Mouse (Mus musculus) cerebellum, adult 18-20 months (tissue): ENCODE results near the gene Fam228b.
A peak's percentile ranks its signal among the peaks of the same experiment; 100 is the strongest.
"Not testable (repeated sequence)": the region's sequence is repeated elsewhere in the genome, so short reads cannot be mapped to it uniquely, and the experiment has no call there.

Experiments
- DNase-seq, 2 experiments: peaks; one replicate each; pipeline ENCODE4 v3.0.0; 2021

Fam228b gene

GRCm38 (mm10) chr12:4768492-4769332 lies at the start of gene Fam228b, which contains the start of gene Pfn4:
Gene Fam228b (minus strand): TSS chr12:4769267.
Gene Pfn4 (plus strand): TSS chr12:4769022.
- DNase-seq = peak; percentile 98

GRCm38 (mm10) chr12:4817361-4818101 lies 48.5 kb upstream of the Fam228b start, which contains the start of gene Sf3b6:
Gene Sf3b6 (plus strand): TSS chr12:4817544.
- DNase-seq = peak; percentile 98 to 99

GRCm38 (mm10) chr12:4816680-4817360 lies 47.8 kb upstream of the Fam228b start:
- no peak for DNase-seq

GRCm38 (mm10) chr12:4813636-4814035 lies 44.6 kb upstream of the Fam228b start:
- DNase-seq = no peak

GRCm38 (mm10) chr12:4811705-4812104 lies 42.6 kb upstream of the Fam228b start:
- no peak for DNase-seq

- DNase-seq = no peak
Measured at GRCm38 (mm10) chr12:4811036-4811435, 42.0 kb upstream of the Fam228b start.

- DNase-seq = not testable (repeated sequence)
Measured at GRCm38 (mm10) chr12:4797471-4797870, 28.4 kb upstream of the Fam228b start.

- no peak for DNase-seq
Measured at GRCm38 (mm10) chr12:4793718-4794117, 24.7 kb upstream of the Fam228b start.

- not testable (repeated sequence) for DNase-seq
Measured at GRCm38 (mm10) chr12:4788128-4788527, 19.1 kb upstream of the Fam228b start.

- no peak for DNase-seq
Measured at GRCm38 (mm10) chr12:4784466-4784865, 15.4 kb upstream of the Fam228b start.

GRCm38 (mm10) chr12:4783598-4783997 lies 14.5 kb upstream of the Fam228b start:
- DNase-seq = no peak

- DNase-seq = peak; percentile 23 to 35
Measured at GRCm38 (mm10) chr12:4781725-4782404, 12.8 kb upstream of the Fam228b start.

GRCm38 (mm10) chr12:4781270-4781669 lies 12.2 kb upstream of the Fam228b start:
- no peak for DNase-seq

GRCm38 (mm10) chr12:4780245-4780644 lies 11.2 kb upstream of the Fam228b start:
- DNase-seq = no peak

GRCm38 (mm10) chr12:4777734-4778133 lies 8.7 kb upstream of the Fam228b start:
- no peak for DNase-seq

- DNase-seq = no peak
Measured at GRCm38 (mm10) chr12:4775588-4775949, 6.5 kb upstream of the Fam228b start.

- DNase-seq = no peak
Measured at GRCm38 (mm10) chr12:4774895-4775587, 6.0 kb upstream of the Fam228b start.

- no peak for DNase-seq
Measured at GRCm38 (mm10) chr12:4769333-4769723, 261 bp upstream of the Fam228b start.

GRCm38 (mm10) chr12:4757060-4757459 lies 12.0 kb downstream of the Fam228b start:
- no peak for DNase-seq

GRCm38 (mm10) chr12:4754451-4754850 lies 14.6 kb downstream of the Fam228b start:
- DNase-seq = not testable (repeated sequence)

GRCm38 (mm10) chr12:4744486-4744885 lies 24.6 kb downstream of the Fam228b start:
- DNase-seq = no peak

- DNase-seq = no peak
Measured at GRCm38 (mm10) chr12:4742183-4742582, 26.9 kb downstream of the Fam228b start.
